Mouse (Mus musculus): ENCODE data around the gene Anks3. TPM values are rescaled to one million over a fixed set of nuclear protein-coding genes. Genes with fewer than 3 reads are reported as not detected.
A peak's percentile ranks its signal among the peaks of the same experiment; 100 is the strongest.

Gene Anks3
- polyA plus RNA-seq (2015; fragmentation: Nextera tagmentation; extraction: Ambion mirVana), result 48.6 and 54.3 TPM in 2 replicates

DNA sequence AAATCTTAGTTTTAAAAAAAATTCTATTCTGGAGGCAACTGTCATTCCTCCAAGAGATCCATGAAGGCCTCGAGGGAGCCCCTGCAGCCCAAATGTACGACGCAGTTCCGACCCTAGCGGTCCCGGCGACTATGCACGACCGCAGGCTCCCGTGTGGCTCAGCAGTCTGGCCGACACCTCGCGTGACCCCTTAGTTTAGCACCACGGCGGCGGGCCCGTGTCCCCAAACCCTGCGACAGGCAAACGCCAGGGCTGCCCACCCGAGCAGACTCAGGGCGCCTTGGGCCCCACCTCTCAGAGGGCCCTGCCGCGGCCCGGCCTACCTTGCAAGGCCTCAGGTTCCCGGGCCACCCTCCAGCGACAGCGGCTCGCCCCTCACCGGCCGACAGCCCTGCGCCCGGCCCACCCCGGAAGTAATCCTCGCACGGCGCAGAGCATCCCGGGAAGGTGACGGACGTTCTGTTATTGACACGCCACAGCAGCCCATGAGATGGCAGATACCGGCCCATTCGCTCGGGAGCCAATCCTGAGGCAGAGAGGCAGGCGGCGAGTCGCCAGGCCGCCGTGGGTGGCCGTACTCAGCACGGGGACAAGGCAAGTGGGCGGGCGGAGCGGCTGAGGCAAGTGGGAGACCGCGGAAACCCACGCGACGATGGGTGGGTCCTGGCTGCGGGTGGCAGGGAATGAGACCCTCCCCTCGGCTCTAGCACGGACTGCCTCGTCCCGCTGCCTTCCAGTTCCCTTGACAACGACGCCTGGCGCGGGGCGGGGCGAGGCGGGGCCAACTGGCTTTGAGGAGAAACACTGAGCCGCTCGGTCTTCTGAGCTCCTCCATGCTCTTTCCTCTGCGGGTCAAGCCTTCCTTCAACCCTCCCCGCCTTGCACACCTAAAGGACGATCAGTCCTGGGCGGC is at the start of gene Anks3:
TSS of gene Anks3 (minus strand) at position 409 of the 913 bp plus-strand sequence.
- Histone ChIP-seq H3K9me3 (replicated peaks; ENCODE audit: control insufficient read depth, low read length) (no peaks in the 10 kb centered on the region), H3K9ac (ENCODE audit: low read length) (peak within 1 kb of the TSS; percentile 93), H3K36me3 (ENCODE audit: control insufficient read depth, insufficient read depth, low read length) (no peaks in the 10 kb centered on the region), H3K4me3 (replicated peaks; ENCODE audit: low read length) (peak within 1 kb of the TSS; percentile 90), H3K4me2 (ENCODE audit: low read depth, low read length) (peak within 1 kb of the TSS; percentile 91), H3K27me3 (ENCODE audit: control insufficient read depth, insufficient read depth, low read length) (no peaks in the 10 kb centered on the region), H3K4me1 (ENCODE audit: control insufficient read depth, insufficient read depth, low read length) (peaks cover 15% of the 10 kb centered on the region), H3K27ac (ENCODE audit: low read length) (peak within 1 kb of the TSS; percentile 78)
- peak; percentile 98 for ATAC-seq (ENCODE audit: insufficient read depth, low FRiP score)
- under 1% methylated on average over 76 of the region's 76 CpGs for WGBS

DNA sequence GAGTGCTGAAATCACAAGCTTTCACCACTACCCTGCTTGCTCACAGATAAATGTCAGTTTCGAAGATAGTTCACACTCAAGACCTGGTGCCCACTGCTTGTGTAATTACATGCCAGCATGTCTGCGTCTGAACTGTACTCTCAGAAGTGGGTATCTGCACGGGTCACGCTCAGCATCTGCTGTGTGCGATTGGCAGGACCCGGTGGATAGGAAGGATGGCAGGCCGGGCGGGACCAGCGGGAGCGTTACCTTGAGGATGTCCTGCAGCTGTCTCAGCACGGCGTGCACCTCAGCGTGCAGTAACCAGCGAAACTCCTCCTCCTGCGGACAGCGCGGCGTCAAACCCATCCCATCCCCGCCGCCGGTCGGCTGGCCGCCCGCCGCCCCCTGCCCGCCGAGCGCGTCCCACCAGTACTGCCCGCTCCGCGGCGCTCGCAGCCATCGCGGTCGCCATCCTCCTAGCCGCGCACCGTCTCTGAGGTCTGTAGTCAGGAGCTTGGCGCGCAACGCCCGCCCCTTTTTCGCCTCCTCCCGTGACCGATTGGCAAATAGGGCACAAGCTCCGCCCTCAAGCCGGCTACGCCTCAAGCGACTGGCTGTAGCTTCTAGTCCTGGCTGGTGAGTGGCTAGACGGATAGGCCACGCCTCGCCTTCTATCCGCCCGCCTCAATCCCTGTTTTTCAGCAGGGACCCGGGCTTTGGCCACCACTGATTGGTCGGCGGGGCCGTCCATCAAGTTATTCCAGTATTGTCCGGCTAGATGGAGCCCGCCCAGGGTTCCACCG is 49.2 kb upstream of the Anks3 start, which contains the start of gene Rogdi:
TSS of gene Rogdi (minus strand) at position 500 of the 785 bp plus-strand sequence.
- Histone ChIP-seq H3K4me3 (replicated peaks; ENCODE audit: low read length) (peak within 1 kb of the TSS; percentile 73), H3K27me3 (ENCODE audit: control insufficient read depth, insufficient read depth, low read length) (no peaks in the 10 kb centered on the region), H3K9ac (ENCODE audit: low read length) (peak within 1 kb of the TSS; percentile 79), H3K36me3 (ENCODE audit: control insufficient read depth, insufficient read depth, low read length) (peaks cover 20% of the 10 kb centered on the region), H3K9me3 (replicated peaks; ENCODE audit: control insufficient read depth, low read length) (no peaks in the 10 kb centered on the region), H3K4me1 (ENCODE audit: control insufficient read depth, insufficient read depth, low read length) (peaks cover 11% of the 10 kb centered on the region), H3K4me2 (ENCODE audit: low read depth, low read length) (peak within 1 kb of the TSS; percentile 86), H3K27ac (ENCODE audit: low read length) (peak within 1 kb of the TSS; percentile 62)
- under 1% methylated on average over 63 of the region's 63 CpGs for WGBS
- peak; percentile 99 for ATAC-seq (ENCODE audit: insufficient read depth, low FRiP score)

DNA sequence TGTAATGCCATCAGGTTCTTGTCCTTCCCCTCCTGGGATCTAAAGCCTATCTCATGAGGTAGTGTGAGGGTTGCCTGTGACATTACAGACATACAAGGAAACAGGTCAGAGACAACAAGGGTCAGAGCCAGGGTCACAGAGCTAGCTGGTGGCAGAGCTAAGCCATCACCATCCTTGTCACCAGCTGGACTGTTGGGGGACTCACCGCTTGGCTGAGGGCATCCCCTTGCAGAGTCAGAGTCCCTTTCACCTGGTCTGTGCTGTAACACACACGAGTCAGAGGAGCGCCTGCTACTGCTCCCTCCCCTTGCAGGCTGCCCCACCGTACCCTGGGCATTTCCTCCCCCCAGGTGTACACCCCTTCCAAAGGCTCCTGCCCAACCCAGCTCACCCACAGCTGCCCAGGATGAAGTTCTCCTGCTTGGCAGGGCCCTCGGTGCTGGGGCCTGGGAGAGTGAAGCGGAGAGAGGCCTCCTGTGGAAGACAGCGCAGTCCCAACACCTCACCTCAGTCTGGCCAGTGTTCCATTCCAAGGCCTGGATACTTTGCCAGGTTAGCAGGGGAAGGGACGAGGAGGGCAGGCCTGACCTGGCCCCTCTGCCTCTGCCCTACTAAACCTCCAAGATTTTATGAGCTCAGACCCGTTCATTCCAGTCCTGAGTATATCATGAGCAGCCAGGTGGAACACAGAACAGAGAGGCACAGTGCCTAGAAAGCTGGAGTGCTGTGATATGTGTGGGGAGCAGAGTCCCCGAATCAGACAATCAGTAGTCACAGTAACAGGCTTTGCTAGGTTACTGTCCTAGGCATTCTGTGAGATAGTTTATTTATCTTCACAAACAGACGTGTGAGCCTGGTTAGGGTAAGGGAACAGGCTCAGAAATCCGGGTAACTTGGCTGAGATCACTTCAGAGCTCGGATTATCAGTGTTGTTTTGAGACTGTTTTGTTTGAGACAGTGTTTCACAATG is 48.3 kb upstream of the Anks3 start:
- Histone ChIP-seq H3K9me3 (replicated peaks; ENCODE audit: control insufficient read depth, low read length) (no peaks in the 10 kb centered on the region), H3K27me3 (ENCODE audit: control insufficient read depth, insufficient read depth, low read length) (no peaks in the 10 kb centered on the region), H3K4me2 (ENCODE audit: low read depth, low read length) (peak overlapping the region; percentile 86), H3K36me3 (ENCODE audit: control insufficient read depth, insufficient read depth, low read length) (peaks cover 16% of the 10 kb centered on the region), H3K4me3 (replicated peaks; ENCODE audit: low read length) (peak overlapping the region; percentile 73), H3K27ac (ENCODE audit: low read length) (no peak overlapping the region; the same call in 1 of the 2 replicates), H3K9ac (ENCODE audit: low read length) (peak overlapping the region; percentile 79), H3K4me1 (ENCODE audit: control insufficient read depth, insufficient read depth, low read length) (peaks cover 11% of the 10 kb centered on the region)
- WGBS, result 46% methylated on average over 13 of the region's 13 CpGs
- no peak for ATAC-seq (ENCODE audit: insufficient read depth, low FRiP score)

DNA sequence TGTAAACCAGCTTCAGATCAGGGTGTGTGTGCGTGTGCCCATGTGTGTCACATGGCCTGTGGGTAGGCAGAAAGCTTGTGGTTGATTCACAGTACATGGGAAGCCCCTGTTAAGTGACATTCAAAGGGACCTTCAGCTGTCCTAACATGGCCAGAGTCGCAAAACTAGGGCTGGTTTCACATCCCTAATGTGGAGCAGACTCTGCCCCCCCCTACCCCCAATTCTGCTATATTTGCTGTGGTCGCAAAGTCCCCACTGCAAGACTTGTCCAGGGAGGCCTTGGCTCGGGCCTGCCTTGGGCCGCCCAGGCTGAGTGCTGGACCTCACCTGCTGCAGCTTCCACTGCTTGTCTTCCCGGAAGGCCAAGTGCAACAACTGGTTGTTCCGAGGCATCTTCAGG is 47.3 kb upstream of the Anks3 start:
- WGBS, result 87% methylated on average over 7 of the region's 7 CpGs
- H3K4me3 ChIP-seq (replicated peaks; ENCODE audit: low read length), result no peak overlapping the region
- no peak overlapping the region for H3K4me2 ChIP-seq (ENCODE audit: low read depth, low read length)
- no peak for ATAC-seq (ENCODE audit: insufficient read depth, low FRiP score)
- H3K36me3 ChIP-seq (ENCODE audit: control insufficient read depth, insufficient read depth, low read length), result peaks cover 12% of the 10 kb centered on the region
- H3K4me1 ChIP-seq (ENCODE audit: control insufficient read depth, insufficient read depth, low read length), result peaks cover 11% of the 10 kb centered on the region
- H3K27me3 ChIP-seq (ENCODE audit: control insufficient read depth, insufficient read depth, low read length), result no peaks in the 10 kb centered on the region
- no peaks in the 10 kb centered on the region for H3K9me3 ChIP-seq (replicated peaks; ENCODE audit: control insufficient read depth, low read length)
- H3K9ac ChIP-seq (ENCODE audit: low read length), result no peak overlapping the region
- H3K27ac ChIP-seq (ENCODE audit: low read length), result no peak overlapping the region

DNA sequence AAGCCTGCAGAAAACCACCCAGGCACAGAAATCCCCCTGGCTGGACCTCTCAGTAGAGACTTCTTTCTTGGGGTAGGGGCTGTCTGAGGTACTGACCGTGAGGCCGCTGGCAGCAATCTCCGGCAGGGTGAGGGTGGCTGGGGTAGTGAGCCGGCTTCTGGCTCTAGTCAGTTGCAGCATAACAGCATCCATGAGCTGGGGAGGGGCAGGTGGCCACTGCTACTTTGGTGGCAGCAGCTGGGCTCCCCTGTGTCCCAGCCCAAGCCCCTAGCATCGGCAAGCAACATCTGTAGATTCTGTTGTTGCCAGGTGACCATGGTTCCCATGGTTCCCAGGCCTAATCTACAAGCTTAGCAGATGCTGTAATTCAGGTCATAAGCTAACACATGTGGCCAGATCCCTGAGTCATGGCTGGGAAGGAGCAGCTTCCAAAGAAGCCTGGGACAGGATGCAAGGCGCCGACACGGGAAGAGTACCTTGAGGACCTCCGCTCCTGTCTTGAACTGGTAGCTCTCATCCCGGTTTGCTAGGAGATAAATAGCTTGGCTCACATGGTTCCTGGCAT is 46.4 kb upstream of the Anks3 start:
- no peak overlapping the region for H3K9ac ChIP-seq (ENCODE audit: low read length)
- H3K9me3 ChIP-seq (replicated peaks; ENCODE audit: control insufficient read depth, low read length), result no peaks in the 10 kb centered on the region
- WGBS, result 86% methylated on average over 10 of the region's 10 CpGs
- H3K27me3 ChIP-seq (ENCODE audit: control insufficient read depth, insufficient read depth, low read length), result no peaks in the 10 kb centered on the region
- H3K4me2 ChIP-seq (ENCODE audit: low read depth, low read length), result no peak overlapping the region
- H3K4me3 ChIP-seq (replicated peaks; ENCODE audit: low read length), result no peak overlapping the region
- H3K4me1 ChIP-seq (ENCODE audit: control insufficient read depth, insufficient read depth, low read length), result peaks cover 11% of the 10 kb centered on the region
- no peak overlapping the region for H3K27ac ChIP-seq (ENCODE audit: low read length)
- H3K36me3 ChIP-seq (ENCODE audit: control insufficient read depth, insufficient read depth, low read length), result peaks cover 5% of the 10 kb centered on the region
- ATAC-seq (ENCODE audit: insufficient read depth, low FRiP score), result no peak

DNA sequence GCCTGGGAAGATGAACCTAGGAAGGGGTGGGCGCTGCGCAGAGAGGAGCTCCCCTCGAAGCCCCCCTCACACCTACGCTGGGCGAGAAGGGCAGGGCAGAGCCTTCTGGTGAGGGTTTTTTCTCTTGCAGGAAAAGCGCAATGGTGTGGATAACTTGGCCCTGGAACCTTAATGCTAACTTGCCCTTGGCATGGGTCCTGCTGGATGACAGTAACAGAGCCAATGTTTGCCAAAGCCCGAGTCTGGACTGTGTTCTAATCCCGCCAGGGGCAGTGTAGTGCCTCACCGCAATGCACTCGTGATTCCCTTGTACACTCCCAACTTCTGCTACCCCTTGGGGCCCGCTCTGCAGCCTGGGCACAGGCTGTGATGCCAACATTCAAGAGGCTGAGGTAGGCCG is 44.1 kb upstream of the Anks3 start:
- H3K27me3 ChIP-seq (ENCODE audit: control insufficient read depth, insufficient read depth, low read length), result no peaks in the 10 kb centered on the region
- no peak for ATAC-seq (ENCODE audit: insufficient read depth, low FRiP score)
- H3K27ac ChIP-seq (ENCODE audit: low read length), result peak overlapping the region; percentile 42; the same call in 1 of the 2 replicates
- H3K4me1 ChIP-seq (ENCODE audit: control insufficient read depth, insufficient read depth, low read length), result peaks cover 11% of the 10 kb centered on the region
- WGBS, result 77% methylated on average over 12 of the region's 12 CpGs
- H3K4me2 ChIP-seq (ENCODE audit: low read depth, low read length), result peak overlapping the region; percentile 50
- H3K9ac ChIP-seq (ENCODE audit: low read length), result peak overlapping the region; percentile 64
- peak overlapping the region; percentile 38 for H3K4me3 ChIP-seq (replicated peaks; ENCODE audit: low read length)
- no peaks in the 10 kb centered on the region for H3K36me3 ChIP-seq (ENCODE audit: control insufficient read depth, insufficient read depth, low read length)
- H3K9me3 ChIP-seq (replicated peaks; ENCODE audit: control insufficient read depth, low read length), result no peaks in the 10 kb centered on the region

DNA sequence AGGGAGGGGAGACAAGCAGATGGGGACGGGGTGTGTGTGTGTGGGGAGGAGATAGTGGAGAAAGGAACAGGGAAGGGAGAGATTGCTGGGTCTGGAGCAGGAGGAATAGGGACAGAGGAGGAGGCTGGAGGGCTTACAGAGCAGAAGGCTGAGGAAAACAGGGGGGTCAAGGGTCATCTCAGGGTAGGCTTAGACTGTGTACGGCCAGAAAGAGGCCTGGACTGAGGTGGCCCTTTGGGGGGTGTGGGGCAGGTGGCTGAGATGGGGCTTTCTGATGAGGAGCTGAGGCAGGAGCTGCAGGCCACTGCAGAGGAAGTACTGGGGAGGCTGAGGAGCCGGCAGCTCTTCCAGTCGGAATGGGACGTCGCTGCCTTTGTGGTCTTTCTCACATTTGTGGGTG is 43.5 kb upstream of the Anks3 start:
- peak overlapping the region; percentile 64 for H3K9ac ChIP-seq (ENCODE audit: low read length)
- WGBS, result 36% methylated on average over 6 of the region's 6 CpGs
- peak overlapping the region; percentile 42; the same call in 1 of the 2 replicates for H3K27ac ChIP-seq (ENCODE audit: low read length)
- peaks cover 5% of the 10 kb centered on the region for H3K4me1 ChIP-seq (ENCODE audit: control insufficient read depth, insufficient read depth, low read length)
- H3K36me3 ChIP-seq (ENCODE audit: control insufficient read depth, insufficient read depth, low read length), result no peaks in the 10 kb centered on the region
- H3K4me2 ChIP-seq (ENCODE audit: low read depth, low read length), result peak overlapping the region; percentile 50
- H3K9me3 ChIP-seq (replicated peaks; ENCODE audit: control insufficient read depth, low read length), result no peaks in the 10 kb centered on the region
- H3K4me3 ChIP-seq (replicated peaks; ENCODE audit: low read length), result peak overlapping the region; percentile 38
- peak; percentile 30 for ATAC-seq (ENCODE audit: insufficient read depth, low FRiP score)
- H3K27me3 ChIP-seq (ENCODE audit: control insufficient read depth, insufficient read depth, low read length), result no peaks in the 10 kb centered on the region

DNA sequence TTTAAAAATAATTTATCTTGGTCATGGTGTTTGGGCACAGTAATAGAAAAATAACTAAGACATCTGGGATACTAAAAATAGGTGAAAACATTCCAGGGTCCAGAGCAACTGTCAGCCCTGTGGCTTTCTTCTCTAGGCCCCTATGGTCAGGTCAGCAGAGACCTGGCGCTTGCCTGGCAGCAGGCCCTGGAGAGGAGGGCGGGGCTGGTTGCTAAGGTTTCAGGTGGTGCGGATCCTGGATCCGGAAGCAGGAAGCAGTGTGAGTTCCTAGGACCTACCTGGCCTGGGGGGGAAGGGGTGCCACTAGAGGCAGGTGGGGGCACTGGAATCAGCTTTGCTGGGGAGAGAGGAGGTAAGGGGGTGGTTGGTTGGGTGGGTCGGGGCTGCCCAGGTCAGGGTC is 43.1 kb upstream of the Anks3 start, which contains the start of gene Smim22:
TSS of gene Smim22 (plus strand) at position 222 of the 400 bp plus-strand sequence.
- peak within 1 kb of the TSS; percentile 64 for H3K9ac ChIP-seq (ENCODE audit: low read length)

More for the DNA sequence above, 43.1 kb upstream of the Anks3 start, which contains the start of gene Smim22:
- H3K4me3 ChIP-seq (replicated peaks; ENCODE audit: low read length), result peak within 1 kb of the TSS; percentile 38
- ATAC-seq (ENCODE audit: insufficient read depth, low FRiP score), result peak; percentile 85
- peaks cover 1% of the 10 kb centered on the region; the same call in 1 of the 2 replicates for H3K4me1 ChIP-seq (ENCODE audit: control insufficient read depth, insufficient read depth, low read length)
- WGBS, result 29% methylated on average over 5 of the region's 5 CpGs
- peak within 1 kb of the TSS; percentile 42; the same call in 1 of the 2 replicates for H3K27ac ChIP-seq (ENCODE audit: low read length)
- peak within 1 kb of the TSS; percentile 50 for H3K4me2 ChIP-seq (ENCODE audit: low read depth, low read length)
- no peaks in the 10 kb centered on the region for H3K27me3 ChIP-seq (ENCODE audit: control insufficient read depth, insufficient read depth, low read length)
- H3K36me3 ChIP-seq (ENCODE audit: control insufficient read depth, insufficient read depth, low read length), result no peaks in the 10 kb centered on the region
- no peaks in the 10 kb centered on the region for H3K9me3 ChIP-seq (replicated peaks; ENCODE audit: control insufficient read depth, low read length)

All from stomach, embryonic 16.5 days (tissue).